Mouse (Mus musculus) spleen, postnatal 4 days (tissue): ENCODE measurements around the gene Gstt4.

Source experiments
- DNase-seq, 2 experiments: peaks; one replicate each; pipeline ENCODE4 v3.0.0; 2022; ENCODE audit warnings: low spot score in 2 of 2

Gstt4 gene

GRCm38 (mm10) chr10:75835761-75836531 lies 13.6 kb upstream of the Gstt4 start:
- peak in 1 of 2 experiments; percentile 34 for DNase-seq

GRCm38 (mm10) chr10:75835307-75835706 lies 13.0 kb upstream of the Gstt4 start:
- peak; percentile 75 to 81 for DNase-seq

DNA sequence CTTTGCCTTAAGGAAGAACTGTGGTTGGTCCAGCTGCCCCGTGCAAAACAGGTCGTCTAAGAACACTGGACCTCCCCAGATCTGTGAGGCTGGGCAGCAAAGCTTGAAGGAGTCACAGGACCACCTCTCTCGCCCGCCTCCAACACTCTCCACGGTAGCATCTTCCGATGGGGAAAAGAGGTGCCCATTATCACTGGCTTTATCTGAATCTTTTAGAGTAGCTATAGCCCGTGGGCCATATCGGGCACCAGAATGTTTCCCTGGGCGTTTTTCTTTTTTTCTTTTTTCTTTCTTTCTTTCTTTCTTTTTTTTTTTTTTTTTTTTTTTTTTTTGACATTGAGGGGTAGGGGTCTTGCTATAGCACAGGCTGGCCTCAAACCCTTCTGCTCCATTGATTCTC lies 12.4 kb upstream of the Gstt4 start:
- DNase-seq = no peak

DNA sequence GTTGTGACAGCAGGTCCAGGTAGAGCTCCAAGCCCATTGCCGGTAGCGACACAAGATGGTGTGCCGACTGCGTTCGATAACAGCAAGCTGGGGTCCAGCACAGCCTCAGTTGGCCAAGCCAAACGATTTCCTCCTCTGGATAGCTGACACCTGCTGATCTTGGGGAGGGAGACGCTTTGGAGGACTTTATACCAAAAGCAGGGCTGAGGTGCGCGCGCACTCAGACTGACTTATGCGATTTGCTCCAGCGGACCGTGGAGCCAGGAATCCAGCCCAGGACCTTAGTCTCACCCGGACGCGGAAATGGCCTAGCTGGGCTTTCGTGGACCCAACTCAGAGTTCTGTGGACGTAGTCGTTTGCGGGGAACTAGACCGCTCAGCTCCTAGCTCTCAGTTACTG lies 11.9 kb upstream of the Gstt4 start:
- DNase-seq = peak; percentile 77 to 90

DNA sequence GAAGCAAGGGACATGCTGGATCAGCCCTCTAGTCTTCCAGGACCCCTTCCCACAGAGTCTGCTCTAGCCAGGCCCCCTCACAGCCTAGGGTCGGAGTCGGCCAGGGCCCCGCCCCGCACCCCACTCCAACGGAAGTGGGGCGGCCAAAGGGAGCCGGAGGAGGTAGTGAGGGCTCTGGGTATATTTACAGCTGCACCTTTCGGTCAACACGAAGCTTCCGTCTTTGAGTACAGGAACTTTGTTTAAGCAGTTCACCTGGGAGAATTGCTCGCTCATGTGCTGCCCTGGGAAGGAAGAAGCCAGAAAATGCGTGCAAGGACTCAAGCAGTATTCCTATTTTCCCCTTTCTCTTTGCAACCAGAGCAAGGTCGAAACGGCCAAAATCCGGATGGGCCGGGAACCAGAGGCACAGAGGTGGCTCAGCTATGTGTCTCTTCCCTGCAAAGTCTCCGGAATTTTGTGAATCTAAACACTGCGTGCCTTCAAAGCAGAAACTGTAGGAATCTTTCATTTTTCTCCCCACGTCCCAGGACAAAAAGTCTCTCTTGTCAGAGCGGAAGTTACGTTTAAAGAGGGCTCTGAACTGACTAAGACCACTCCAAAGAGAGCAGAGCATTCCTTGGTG lies 11.2 kb upstream of the Gstt4 start:
- DNase-seq = peak in 1 of 2 experiments; percentile 40

DNA sequence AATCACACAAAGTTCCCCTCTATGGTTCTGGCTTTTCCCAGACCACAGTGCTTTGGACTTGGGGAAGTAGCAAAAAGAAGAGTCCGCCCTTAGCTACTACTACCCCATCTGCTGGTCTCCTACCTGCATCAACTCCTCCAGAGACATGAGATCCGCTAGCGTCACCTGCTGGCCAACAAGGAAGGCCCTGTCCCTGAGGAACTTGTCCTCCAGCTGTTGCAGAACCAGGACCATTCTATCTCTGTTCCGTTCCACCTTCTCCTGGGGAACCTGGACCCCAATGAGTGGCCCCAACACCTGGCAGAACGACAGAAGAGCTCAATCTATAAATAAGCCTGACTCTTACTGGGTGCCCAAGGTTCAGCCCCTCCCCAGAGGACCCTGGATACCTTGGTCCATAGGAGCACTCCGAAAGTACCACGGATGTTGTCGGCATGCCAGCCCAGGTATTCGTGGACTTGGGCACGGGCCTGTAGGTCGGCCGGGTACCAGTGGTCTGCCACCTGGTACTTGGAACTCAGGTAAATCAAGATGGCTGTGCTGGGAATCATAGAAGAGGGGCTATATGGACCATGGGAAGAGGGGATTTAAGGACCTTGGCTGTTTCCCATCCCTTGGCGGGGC lies 10.0 kb upstream of the Gstt4 start:
- DNase-seq = peak; percentile 71 to 86

DNA sequence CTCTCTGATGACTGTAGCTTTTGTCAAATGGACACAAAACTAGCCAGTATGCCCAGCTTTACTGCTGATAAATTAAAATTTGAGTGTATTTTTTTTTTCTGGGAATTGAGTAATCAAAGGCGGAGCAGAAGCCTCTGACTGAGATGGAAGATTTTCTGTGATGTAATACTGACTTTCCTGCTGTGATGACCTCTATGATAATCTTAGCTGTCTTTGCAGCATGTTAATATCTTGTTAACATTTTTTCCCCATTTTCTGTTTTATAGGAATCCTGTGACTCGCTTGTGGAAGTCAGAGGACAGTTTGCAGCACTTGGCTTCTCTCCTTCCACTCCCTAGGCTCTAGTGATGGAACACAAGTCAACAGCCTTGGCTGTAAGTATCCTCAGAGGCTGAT lies 7.9 kb upstream of the Gstt4 start:
- no peak for DNase-seq

DNA sequence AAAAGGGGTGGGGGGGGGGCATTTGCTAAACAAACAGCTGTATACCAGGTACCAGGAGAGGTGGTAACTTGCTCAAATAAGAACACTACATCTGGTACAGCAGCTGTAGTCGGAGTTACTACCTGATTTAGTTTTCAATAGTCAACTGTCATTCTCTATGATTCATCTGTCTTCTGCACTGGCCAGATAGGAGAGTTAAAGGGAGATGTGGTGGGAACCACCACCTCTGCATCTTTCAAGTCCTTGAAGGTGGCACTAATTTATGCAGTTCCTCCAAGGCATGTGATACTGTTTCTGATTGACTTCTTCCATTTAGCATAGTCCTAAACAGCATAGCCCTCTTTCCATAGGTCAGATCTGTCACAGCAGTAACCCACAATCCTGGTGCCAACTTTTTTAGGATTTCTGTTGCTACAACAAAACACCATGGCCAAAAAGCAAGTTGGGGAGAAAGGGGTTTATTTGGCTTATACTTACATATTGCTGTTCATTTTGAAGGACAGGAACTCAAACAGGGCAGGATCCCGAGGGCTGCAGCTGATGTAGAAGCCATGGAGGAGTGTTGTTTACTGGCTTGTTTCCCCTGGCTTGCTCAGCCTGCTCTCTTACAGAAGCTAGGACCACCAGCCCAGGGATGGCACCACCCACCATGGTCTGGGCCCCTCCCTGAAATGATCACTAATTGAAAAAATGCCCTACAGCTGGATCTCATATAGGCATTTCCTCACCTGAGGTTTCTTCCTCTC lies 7.4 kb upstream of the Gstt4 start:
- no peak for DNase-seq

DNA sequence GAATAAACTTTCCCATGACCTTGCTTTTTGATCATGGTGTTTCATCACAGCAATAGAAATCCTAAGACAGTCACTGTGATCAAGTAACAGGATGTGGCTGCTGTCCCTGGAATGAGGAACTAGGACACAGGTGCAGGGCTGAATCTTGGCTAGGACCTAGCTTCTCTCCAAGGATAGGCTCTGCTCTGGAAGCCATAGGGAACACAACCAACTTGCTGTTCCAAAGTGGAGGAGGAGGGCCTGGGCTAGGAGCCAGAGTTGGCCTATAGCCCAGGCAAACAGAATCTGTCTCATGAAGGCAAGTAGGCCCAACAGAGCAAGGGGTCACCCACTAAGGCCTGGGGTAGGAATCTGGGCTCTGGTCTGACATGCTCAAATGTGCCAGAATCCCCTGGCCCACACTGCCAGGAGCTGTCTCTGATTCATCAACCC lies 6.2 kb upstream of the Gstt4 start:
- DNase-seq = no peak

DNA sequence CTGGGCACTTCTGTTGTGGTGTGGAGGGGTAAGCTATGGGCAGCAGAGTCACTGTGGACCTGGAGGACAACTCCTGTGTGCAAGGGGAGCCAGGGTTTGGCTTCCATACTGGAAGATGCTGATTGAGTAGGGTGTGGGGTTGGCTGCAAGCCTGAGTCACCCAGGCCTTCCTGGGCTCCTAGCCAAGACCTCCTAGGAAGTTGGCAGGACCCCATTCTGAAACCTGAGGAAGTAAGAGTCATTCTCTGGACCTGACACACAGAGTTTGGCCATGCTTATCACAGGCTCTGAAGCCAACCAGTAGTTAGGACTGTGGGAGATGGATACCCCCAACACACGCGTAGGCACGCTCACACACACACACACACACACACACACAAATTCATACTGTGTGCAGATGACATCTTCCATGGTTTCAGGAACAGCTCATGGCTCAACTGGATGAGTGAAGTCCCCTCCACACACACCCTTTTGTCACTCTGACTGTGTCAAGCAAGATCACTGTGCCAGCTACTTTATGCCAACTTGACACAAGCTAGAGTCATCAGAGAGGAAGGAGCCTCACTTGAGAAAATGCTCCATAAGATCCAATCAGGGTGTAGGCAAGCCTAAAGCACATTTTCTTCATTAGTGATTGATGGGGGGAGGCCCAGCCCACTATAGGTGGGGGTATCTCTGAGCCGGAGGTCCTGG lies 5.5 kb upstream of the Gstt4 start:
- no peak for DNase-seq

DNA sequence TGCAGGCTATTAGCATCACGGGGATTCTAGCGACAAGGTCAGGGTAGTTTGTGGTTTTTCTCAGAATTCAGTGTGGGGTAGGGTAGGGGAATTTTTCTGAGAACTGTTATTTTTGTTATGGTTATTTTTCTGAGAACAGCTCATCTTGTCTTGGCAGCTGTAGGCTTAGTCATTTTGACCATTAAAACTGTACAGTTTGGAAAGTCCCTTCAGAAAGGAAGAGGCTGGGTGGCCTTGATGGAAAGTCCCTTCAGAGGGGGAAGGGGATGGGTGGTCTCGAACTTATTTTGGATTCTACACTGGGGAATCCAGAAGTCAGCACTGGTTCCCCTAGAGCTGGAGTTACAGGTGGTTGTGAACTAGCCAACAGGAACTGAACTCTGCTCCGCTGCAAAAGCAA lies 2.2 kb upstream of the Gstt4 start:
- DNase-seq = no peak

GRCm38 (mm10) chr10:75823782-75824181 lies 1.4 kb upstream of the Gstt4 start:
- DNase-seq = no peak

GRCm38 (mm10) chr10:75819882-75820281 lies 2.5 kb downstream of the Gstt4 start:
- DNase-seq = no peak

GRCm38 (mm10) chr10:75818641-75819040 lies 3.7 kb downstream of the Gstt4 start:
- DNase-seq = no peak

DNA sequence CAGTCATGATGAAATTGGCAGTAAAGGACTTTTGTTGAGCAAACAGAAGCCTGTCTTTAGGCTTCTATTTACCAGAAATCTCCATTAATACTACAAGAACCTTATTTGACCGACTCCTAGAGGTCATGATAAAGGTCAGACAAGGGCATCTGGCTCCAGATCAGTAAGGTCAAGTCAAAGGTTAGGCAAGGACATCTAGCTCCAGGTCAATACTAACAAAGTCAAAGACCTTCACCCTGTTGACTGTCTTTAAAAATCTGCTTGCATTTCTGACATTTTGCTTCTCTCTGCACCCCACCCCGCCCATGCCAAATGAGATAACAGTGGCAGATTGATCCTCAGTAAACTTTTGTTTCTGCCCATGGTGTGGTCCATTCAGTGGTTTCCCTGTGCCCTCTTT lies 18.1 kb downstream of the Gstt4 start:
- DNase-seq = no peak

DNA sequence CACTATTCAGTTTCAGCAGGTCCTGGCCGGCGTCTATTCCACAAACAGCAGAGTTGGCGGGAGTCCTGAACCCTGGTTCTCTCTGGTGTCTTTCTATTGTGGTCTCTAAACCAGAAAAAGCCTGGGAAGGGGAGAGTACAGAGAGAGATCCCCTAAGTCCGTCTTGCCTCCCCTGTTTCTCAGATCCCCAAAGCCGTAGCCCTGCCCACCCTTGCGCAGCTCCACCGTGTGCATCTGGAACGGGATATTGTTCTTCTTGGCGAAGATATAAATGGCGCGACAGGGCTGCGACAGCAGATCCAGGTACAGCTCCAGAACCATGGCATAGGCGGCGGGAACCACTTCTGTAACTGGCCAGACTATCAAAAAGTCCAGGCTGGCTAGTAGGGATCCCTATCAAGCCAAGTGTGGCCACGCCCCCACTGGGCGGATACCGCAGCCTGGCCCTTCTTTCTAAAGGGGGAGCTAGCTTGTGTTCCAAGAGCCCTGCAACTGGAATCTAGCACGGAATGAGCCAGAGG lies 24.1 kb downstream of the Gstt4 start, which contains the start of gene Gstt1:
Gene Gstt1 (minus strand): TSS at position 409 of the 521 bp plus-strand sequence.
- DNase-seq = peak; percentile 78 to 84

DNA sequence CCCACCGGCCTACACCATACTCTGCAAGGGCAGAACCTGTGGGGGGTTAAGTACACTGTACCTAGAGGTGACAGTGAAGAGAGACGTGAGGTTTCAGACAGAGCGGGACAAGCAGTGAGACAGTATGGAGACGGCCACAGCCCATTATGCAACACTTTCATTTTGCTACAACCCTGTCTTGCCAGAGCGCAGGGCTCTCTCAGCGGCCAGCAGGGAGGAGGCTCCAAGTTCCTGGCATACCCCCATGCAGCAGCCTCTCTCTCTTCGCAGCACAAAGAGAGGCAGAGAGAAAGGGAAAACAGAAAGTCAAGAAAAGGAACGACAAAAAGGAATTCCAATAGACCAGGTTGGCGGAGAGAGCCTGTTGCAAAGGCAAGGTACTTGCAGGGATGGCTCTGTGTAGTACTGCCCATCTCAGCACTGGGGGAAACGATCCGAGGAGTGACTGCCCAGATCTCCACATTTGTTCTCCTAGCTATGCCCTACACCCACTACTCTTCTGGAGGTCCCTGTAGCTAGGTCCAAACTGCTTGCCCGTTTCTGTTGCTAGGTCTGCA lies 24.6 kb downstream of the Gstt4 start:
- DNase-seq = peak in 1 of 2 experiments; percentile 72

- DNase-seq = peak in 1 of 2 experiments; percentile 56
These were observed 25.4 kb downstream of the Gstt4 start for GRCm38 (mm10) chr10:75796731-75797516.

- no peak for DNase-seq
These were observed 27.5 kb downstream of the Gstt4 start for GRCm38 (mm10) chr10:75794880-75795279.

GRCm38 (mm10) chr10:75790773-75791172 lies 31.6 kb downstream of the Gstt4 start:
- DNase-seq = peak in 1 of 2 experiments; percentile 57
